Mouse (Mus musculus) limb, embryonic 14.5 days (tissue): Measurements from ENCODE around the gene Hist1h3a. TPM values are rescaled to one million over a fixed set of nuclear protein-coding genes. Genes with fewer than 3 reads are reported as not detected.
A peak's percentile ranks its signal among the peaks of the same experiment; 100 is the strongest.
"Not testable (repeated sequence)": the region's sequence is repeated elsewhere in the genome, so short reads cannot be mapped to it uniquely, and the experiment has no call there.

Experiments
- ATAC-seq: fragments of 200-750 bp; cut with Nextera tagmentation; 2 replicates; pipeline ENCODE4 v1.8.0; 2017; ENCODE audit warnings: low read depth, moderate number of reproducible peaks, moderate TSS enrichment; ENCODE audit not compliant: low FRiP score
- DNase-seq: peaks from one replicate; pipeline ENCODE4 v3.0.0-alpha.2; 2015; ENCODE audit warnings: low spot score
- H3K27ac ChIP-seq: fragments of 300-500 bp; sonication (generic); replicated peaks from 2 replicates; pipeline ENCODE4 v1.5.1; 2014; ENCODE audit warnings: low read depth, mild to moderate bottlenecking, low read length, moderate library complexity, mixed read lengths
- H3K27me3 ChIP-seq: fragments of 300-500 bp; sonication (generic); 2 replicates; pipeline ENCODE4 v1.6.1; 2014; ENCODE audit warnings: low read length, mixed read lengths; ENCODE audit not compliant: control insufficient read depth, insufficient read depth
- H3K36me3 ChIP-seq: fragments of 300-500 bp; sonication (generic); 2 replicates; pipeline ENCODE4 v1.6.1; 2014; ENCODE audit warnings: mild to moderate bottlenecking, low read length, moderate library complexity, mixed read lengths; ENCODE audit not compliant: control insufficient read depth, insufficient read depth
- H3K4me1 ChIP-seq: fragments of 300-500 bp; sonication (generic); 2 replicates; pipeline ENCODE4 v1.6.1; 2014; ENCODE audit warnings: antibody characterized with exemption, low read length, mixed read lengths; ENCODE audit not compliant: control insufficient read depth, insufficient read depth
- H3K4me2 ChIP-seq: fragments of 300-500 bp; sonication (generic); replicated peaks from 2 replicates; pipeline ENCODE4 v1.6.1; 2014; ENCODE audit warnings: low read depth, mild to moderate bottlenecking, low read length, moderate library complexity; ENCODE audit not compliant: severe bottlenecking
- H3K4me3 ChIP-seq: fragments of 300-500 bp; sonication (generic); replicated peaks from 2 replicates; pipeline ENCODE4 v1.5.1; 2014; ENCODE audit warnings: low read length
- H3K9ac ChIP-seq: fragments of 300-500 bp; sonication (generic); 2 replicates; pipeline ENCODE4 v1.6.1; 2014; ENCODE audit warnings: mild to moderate bottlenecking, low read depth, low read length, moderate library complexity; ENCODE audit not compliant: severe bottlenecking
- H3K9me3 ChIP-seq: fragments of 300-500 bp; sonication (generic); 2 replicates; pipeline ENCODE4 v1.6.1; 2016; ENCODE audit warnings: low read length; ENCODE audit not compliant: control insufficient read depth
- POLR2A ChIP-seq: fragments of 200-500 bp; IDR thresholded peaks from 2 replicates; pipeline ENCODE4 v1.8.0; 2012; ENCODE audit warnings: inconsistent platforms, mild to moderate bottlenecking, moderate library complexity, borderline replicate concordance; ENCODE audit not compliant: insufficient read depth, insufficient read length; ENCODE audit errors: extremely low read depth
- WGBS: fragments of 180-500 bp; shearing (Covaris S2); extraction: QIAGEN DNeasy Blood & Tissue Kit; methylation state at CpG from one replicate; pipeline ENCODE4 v1.1.7; 2014; 5-methylcytosine and 5-hydroxymethylcytosine counted together
- polyA plus RNA-seq, 2 experiments: library from polyadenylated mRNA; depleted of rRNA in 1 of 2; stranded (reverse) in 1 of 2; unstranded in 1 of 2; fragments of >200 nt; fragmentation: Nextera tagmentation in 1 of 2; extraction: Ambion mirVana in 1 of 2; gene quantifications; 2 replicates each; pipeline versions ENCODE4 v1.2.1 to v1.2.3; 2012 to 2014

The Hist1h3a gene
- polyA plus RNA-seq, 2 experiments, result 7.8 to 39.9 TPM

DNA sequence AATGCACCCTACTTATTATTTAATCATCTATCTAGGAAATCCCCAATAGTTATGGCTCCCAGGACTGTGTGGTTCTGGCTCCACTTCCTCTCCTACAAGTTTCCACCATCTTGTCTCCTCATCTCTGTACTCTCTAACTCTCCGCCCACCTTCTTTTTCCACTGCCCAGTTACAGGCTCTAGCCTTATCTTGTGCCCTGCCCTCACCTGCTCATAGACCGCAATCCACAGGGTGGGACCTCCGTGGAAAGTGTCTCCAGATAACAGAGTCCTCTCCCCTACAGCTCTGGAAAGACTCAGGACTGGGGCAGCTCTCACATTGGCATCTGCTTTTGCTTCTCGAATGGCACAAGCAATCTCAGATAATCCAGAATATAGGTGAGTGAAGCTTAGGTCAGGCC, 16.8 kb upstream of the Hist1h3a start:
- Histone ChIP-seq H3K4me1 (no peaks in the 10 kb centered on the region), H3K36me3 (no peaks in the 10 kb centered on the region)
- 83% methylated on average over 4 of the region's 4 CpGs for WGBS

GRCm38 (mm10) chr13:23778339-23778738, 16.2 kb upstream of the Hist1h3a start:
- Histone ChIP-seq H3K9ac (no peak overlapping the region), H3K4me2 (no peak overlapping the region), H3K27me3 (no peaks in the 10 kb centered on the region), H3K36me3 (no peaks in the 10 kb centered on the region), H3K4me1 (no peaks in the 10 kb centered on the region), H3K27ac (no peak overlapping the region), H3K9me3 (no peaks in the 10 kb centered on the region), H3K4me3 (no peak overlapping the region)
- 93% methylated on average over 7 of the region's 7 CpGs for WGBS
- no peak for TF ChIP-seq POLR2A
- DNase-seq, result no peak
- no peak for ATAC-seq

More for the DNA sequence above, 16.8 kb upstream of the Hist1h3a start:
- Histone ChIP-seq H3K27ac (no peak overlapping the region), H3K9ac (no peak overlapping the region), H3K4me3 (no peak overlapping the region), H3K4me2 (no peak overlapping the region), H3K9me3 (no peaks in the 10 kb centered on the region), H3K27me3 (no peaks in the 10 kb centered on the region)
- TF ChIP-seq POLR2A, result no peak
- DNase-seq (no peak), ATAC-seq (no peak)

GRCm38 (mm10) chr13:23772561-23773313, 10.6 kb upstream of the Hist1h3a start:
- peak overlapping the region; percentile 7; the same call in 1 of the 2 replicates for H3K4me3 ChIP-seq
- WGBS, result 23% methylated on average over 21 of the region's 21 CpGs
- peak; percentile 55 for DNase-seq
- no peaks in the 10 kb centered on the region for H3K27me3 ChIP-seq
- TF ChIP-seq POLR2A, result no peak
- no peaks in the 10 kb centered on the region for H3K4me1 ChIP-seq
- H3K36me3 ChIP-seq, result no peaks in the 10 kb centered on the region
- H3K4me2 ChIP-seq, result peak overlapping the region; percentile 25
- no peak overlapping the region for H3K9ac ChIP-seq
- no peaks in the 10 kb centered on the region for H3K9me3 ChIP-seq
- no peak overlapping the region for H3K27ac ChIP-seq
- peak; percentile 87 for ATAC-seq

- H3K9me3 ChIP-seq, DNase-seq, H3K27me3 ChIP-seq, H3K4me3 ChIP-seq, H3K4me2 ChIP-seq, H3K4me1 ChIP-seq, H3K36me3 ChIP-seq, H3K27ac ChIP-seq, ATAC-seq, H3K9ac ChIP-seq: not testable (repeated sequence)
- WGBS, result 87% methylated on average over 2 of the region's 2 CpGs
Observed at GRCm38 (mm10) chr13:23769613-23770012, 7.4 kb upstream of the Hist1h3a start, which contains the start of gene Trim38. Gene Trim38, plus strand, starts transcription at chr13:23769913.

GRCm38 (mm10) chr13:23768834-23769397, 6.7 kb upstream of the Hist1h3a start:
- Histone ChIP-seq H3K4me2 (no peak overlapping the region), H3K27ac (no peak overlapping the region), H3K36me3 (no peaks in the 10 kb centered on the region), H3K9ac (no peak overlapping the region), H3K27me3 (no peaks in the 10 kb centered on the region), H3K4me1 (peaks cover 6% of the 10 kb centered on the region), H3K9me3 (no peaks in the 10 kb centered on the region), H3K4me3 (no peak overlapping the region)
- WGBS, result 53% methylated on average over 5 of the region's 5 CpGs
- DNase-seq, result no peak
- ATAC-seq, result no peak
- TF ChIP-seq POLR2A, result no peak

DNA sequence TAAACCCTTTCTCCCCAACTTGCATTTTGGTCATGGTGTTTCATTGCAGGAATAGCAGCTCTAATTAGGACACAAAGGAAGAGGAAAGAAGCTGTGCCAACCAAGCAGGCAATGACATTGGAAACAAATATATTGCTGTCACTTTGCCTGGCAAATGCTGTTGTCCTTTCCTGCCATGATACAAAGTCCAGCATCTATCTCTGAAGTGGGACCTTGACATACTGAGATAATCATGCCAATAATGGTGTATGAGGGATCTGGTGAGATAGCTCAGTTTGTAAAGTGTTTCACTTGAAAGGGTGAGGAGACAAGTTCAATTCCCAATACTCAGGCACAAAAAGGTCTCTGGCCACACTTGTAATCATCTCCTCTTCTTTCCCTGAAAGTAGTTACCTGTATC, 4.6 kb upstream of the Hist1h3a start:
- H3K4me2 ChIP-seq, result no peak overlapping the region
- H3K4me3 ChIP-seq, result no peak overlapping the region
- H3K36me3 ChIP-seq, result no peaks in the 10 kb centered on the region
- no peak overlapping the region for H3K9ac ChIP-seq
- ATAC-seq (no peak), DNase-seq (no peak)
- peaks cover 11% of the 10 kb centered on the region for H3K4me1 ChIP-seq
- no peaks in the 10 kb centered on the region for H3K9me3 ChIP-seq
- no peak overlapping the region for H3K27ac ChIP-seq
- H3K27me3 ChIP-seq, result no peaks in the 10 kb centered on the region
- no peak for TF ChIP-seq POLR2A
